Mouse (Mus musculus) kidney, adult 9 months (tissue): ENCODE measurements at regions not wholly inside any gene's neighbourhood (a gene's known extent, or its start where the extent isn't known, plus 50 kb on each side); places are given as distances from the start of the nearest gene placed in this dataset.
A peak's percentile ranks its signal among the peaks of the same experiment; 100 is the strongest.
"Not testable (repeated sequence)": the region's sequence is repeated elsewhere in the genome, so short reads cannot be mapped to it uniquely, and the experiment has no call there.

Experiments used
- DNase-seq: peaks from one replicate; pipeline ENCODE4 v3.0.0; 2022

GRCm38 (mm10) chr6:48341367-48341766 lies 54.0 kb upstream of the Krba1 start:
- DNase-seq: not testable (repeated sequence)

GRCm38 (mm10) chr6:48336964-48337363 lies 58.4 kb upstream of the Krba1 start:
- DNase-seq: not testable (repeated sequence)

GRCm38 (mm10) chr6:48288011-48288410 lies 107.4 kb upstream of the Krba1 start:
- no peak for DNase-seq

GRCm38 (mm10) chr6:48279646-48280045 lies 115.7 kb upstream of the Krba1 start:
- DNase-seq: not testable (repeated sequence)

GRCm38 (mm10) chr6:48261563-48261962 lies 133.8 kb upstream of the Krba1 start:
- DNase-seq: not testable (repeated sequence)

GRCm38 (mm10) chr6:48252989-48253388 lies 142.4 kb upstream of the Krba1 start:
- DNase-seq: not testable (repeated sequence)

- no peak for DNase-seq
Observed at GRCm38 (mm10) chr6:48251954-48252353, 143.4 kb upstream of the Krba1 start.

GRCm38 (mm10) chr6:48244191-48244590 lies 151.2 kb upstream of the Krba1 start:
- not testable (repeated sequence) for DNase-seq

GRCm38 (mm10) chr6:48227431-48227830 lies 141.0 kb upstream of the Zfp746 start:
- peak; percentile 17 for DNase-seq

- no peak for DNase-seq
Observed at GRCm38 (mm10) chr6:48224206-48224605, 137.8 kb upstream of the Zfp746 start.

GRCm38 (mm10) chr6:48222971-48223370 lies 136.6 kb upstream of the Zfp746 start:
- no peak for DNase-seq

- not testable (repeated sequence) for DNase-seq
Observed at GRCm38 (mm10) chr6:48221806-48222205, 135.4 kb upstream of the Zfp746 start.

- DNase-seq: no peak
Observed at GRCm38 (mm10) chr6:48215212-48215611, 128.8 kb upstream of the Zfp746 start.

GRCm38 (mm10) chr6:48209739-48210138 lies 123.3 kb upstream of the Zfp746 start:
- DNase-seq: no peak

GRCm38 (mm10) chr6:48209103-48209502 lies 122.7 kb upstream of the Zfp746 start:
- DNase-seq: no peak

- no peak for DNase-seq
Observed at GRCm38 (mm10) chr6:48205722-48206121, 119.3 kb upstream of the Zfp746 start.

- DNase-seq: no peak
Observed at GRCm38 (mm10) chr6:48199951-48200350, 113.6 kb upstream of the Zfp746 start.

GRCm38 (mm10) chr6:48198806-48199205 lies 112.4 kb upstream of the Zfp746 start:
- no peak for DNase-seq

GRCm38 (mm10) chr6:48197696-48198378 lies 111.4 kb upstream of the Zfp746 start:
- no peak for DNase-seq

GRCm38 (mm10) chr6:48188363-48188762 lies 102.0 kb upstream of the Zfp746 start:
- not testable (repeated sequence) for DNase-seq

GRCm38 (mm10) chr6:48185311-48185710 lies 98.9 kb upstream of the Zfp746 start:
- DNase-seq: no peak

GRCm38 (mm10) chr6:48178360-48179120 lies 92.1 kb upstream of the Zfp746 start:
- no peak for DNase-seq

- DNase-seq: peak; percentile 78
Observed at GRCm38 (mm10) chr6:48177936-48178335, 91.5 kb upstream of the Zfp746 start.

GRCm38 (mm10) chr6:48175234-48175633 lies 88.8 kb upstream of the Zfp746 start:
- DNase-seq: no peak
